In genomic region chr4:128899332-128899731, GRCm38 (mm10) we compare ENCODE assay signal across 8 mouse cellular contexts. TPM values are rescaled to one million over a fixed set of nuclear protein-coding genes. Genes with fewer than 3 reads are reported as not detected.
DNase-seq lines count a peak whose midpoint lies in the region; ATAC-seq and TF ChIP-seq lines count a peak whose summit lies in the region.

No protein-coding gene starts in this region.

- WGBS in forebrain, embryonic 11.5 days, result 1% methylated on average over 6 of the region's 6 CpGs
- 3% methylated on average over 6 of the region's 6 CpGs for WGBS in neural tube, embryonic 13.5 days

- no peak overlapping the region for H3K4me3 ChIP-seq in gastrocnemius, adult 2 months
- H3K4me3 ChIP-seq in forebrain, embryonic 11.5 days (ENCODE audit: low read depth, low read length), result no peak overlapping the region
- H3K4me3 ChIP-seq in neural tube, embryonic 13.5 days, result no peak overlapping the region

- peak; percentile 87 for ATAC-seq in forebrain, embryonic 11.5 days (replicated peaks; ENCODE audit: low FRiP score)
- peak; percentile 92 for ATAC-seq in neural tube, embryonic 13.5 days (ENCODE audit: low read depth)
- no peak for ATAC-seq in megakaryocyte, adult 5-6 weeks (ENCODE audit: poor library complexity, severe bottlenecking)

- peak overlapping the region; percentile 46 for H3K9ac ChIP-seq in forebrain, embryonic 11.5 days (ENCODE audit: low read length)
- H3K9ac ChIP-seq in neural tube, embryonic 13.5 days, result peak overlapping the region; percentile 67

- H3K36me3 ChIP-seq in forebrain, embryonic 11.5 days (ENCODE audit: control insufficient read depth, insufficient read depth, low read length), result no peaks in the 10 kb centered on the region; the same call in 1 of the 2 replicates
- H3K36me3 ChIP-seq in neural tube, embryonic 13.5 days, result peaks cover 39% of the 10 kb centered on the region

- intact Hi-C loops in gastrocnemius, adult 2 months (cut with DNase I), result no loop called here
- intact Hi-C loops in heart, postnatal 10 days (cut with DNase I), result no loop called here

- DNase-seq in gastrocnemius, adult 2 months, result peak; percentile 51
- DNase-seq in gastrocnemius, adult 8-10 months (ENCODE audit: low spot score in 2 of 2), result no peak
- peak; percentile 92 for DNase-seq in forebrain, embryonic 11.5 days (ENCODE audit: low spot score)
- DNase-seq in heart, postnatal 10 days, result peak; percentile 76 to 78
- peak; percentile 90 for DNase-seq in kidney, postnatal 14 days
- peak; percentile 68 for DNase-seq in liver

- no peak overlapping the region for H3K4me2 ChIP-seq in forebrain, embryonic 11.5 days (ENCODE audit: low read depth, low read length, severe bottlenecking)
- peak overlapping the region; percentile 17; the same call in 1 of the 2 replicates for H3K4me2 ChIP-seq in neural tube, embryonic 13.5 days

- no peak for TF ChIP-seq CTCF in gastrocnemius, adult 2 months (IDR thresholded peaks at IDR 0.05)

- H3K27me3 ChIP-seq in forebrain, embryonic 11.5 days (ENCODE audit: control insufficient read depth, insufficient read depth, low read length), result peaks cover 3% of the 10 kb centered on the region; the same call in 1 of the 2 replicates
- no peaks in the 10 kb centered on the region for H3K27me3 ChIP-seq in neural tube, embryonic 13.5 days

- no peaks in the 10 kb centered on the region for H3K9me3 ChIP-seq in forebrain, embryonic 11.5 days (ENCODE audit: control insufficient read depth, low read length)
- H3K9me3 ChIP-seq in neural tube, embryonic 13.5 days, result no peaks in the 10 kb centered on the region

- peaks cover 11% of the 10 kb centered on the region for H3K4me1 ChIP-seq in forebrain, embryonic 11.5 days (replicated peaks; ENCODE audit: control insufficient read depth, insufficient read depth, low read length)
- peaks cover 43% of the 10 kb centered on the region for H3K4me1 ChIP-seq in neural tube, embryonic 13.5 days (replicated peaks)

- no peak overlapping the region for H3K27ac ChIP-seq in gastrocnemius, adult 2 months
- H3K27ac ChIP-seq in forebrain, embryonic 11.5 days (ENCODE audit: low read depth, low read length), result peak overlapping the region; percentile 85
- H3K27ac ChIP-seq in neural tube, embryonic 13.5 days (replicated peaks), result peak overlapping the region; percentile 97

RNA-seq across cellular contexts. Expression of gene Trim62, which starts 16.0 kb away (rescaled TPM):
- total RNA-seq in gastrocnemius, adult 2 months (2021), result under 1 TPM; 0.50 to 0.74 TPM
- total RNA-seq in gastrocnemius, adult 8-10 months (2022), result under 1 TPM; 0.36 to 0.67 (median 0.45) TPM
- 9.4 and 11.0 TPM in 2 replicates for polyA plus RNA-seq in forebrain, embryonic 11.5 days (2014; fragmentation: Nextera tagmentation; extraction: Ambion mirVana)
- total RNA-seq in heart, postnatal 10 days (2021), result 1 to 10 TPM; 2.3 to 2.5 TPM
- 21.4 and 23.4 TPM in 2 replicates for polyA plus RNA-seq in neural tube, embryonic 13.5 days (2015; fragmentation: Nextera tagmentation; extraction: Ambion mirVana)
- total RNA-seq in megakaryocyte, adult 5-6 weeks (2015), result 2.0 and 2.1 TPM in 2 replicates
- total RNA-seq in megakaryocyte, adult 5-6 weeks (2017), result 0.81 and 0.84 TPM in 2 replicates

Comparison
In these comparisons a context has a peak if more than half of its experiments do, and no peak if none do; other contexts are left out.
1. DNase-seq: peak in gastrocnemius, adult 2 months (single experiment), forebrain, embryonic 11.5 days (single experiment), heart, postnatal 10 days (2 of 2), kidney, postnatal 14 days (single experiment) and liver (single experiment); none in gastrocnemius, adult 8-10 months (0 of 2).